Mouse (Mus musculus): ENCODE results near the gene Dgkg. TPM values are rescaled to one million over a fixed set of nuclear protein-coding genes. Genes with fewer than 3 reads are reported as not detected.

Dgkg gene
- polyA plus RNA-seq, 1 experiment from 2014 or later: 0.76 TPM

DNA sequence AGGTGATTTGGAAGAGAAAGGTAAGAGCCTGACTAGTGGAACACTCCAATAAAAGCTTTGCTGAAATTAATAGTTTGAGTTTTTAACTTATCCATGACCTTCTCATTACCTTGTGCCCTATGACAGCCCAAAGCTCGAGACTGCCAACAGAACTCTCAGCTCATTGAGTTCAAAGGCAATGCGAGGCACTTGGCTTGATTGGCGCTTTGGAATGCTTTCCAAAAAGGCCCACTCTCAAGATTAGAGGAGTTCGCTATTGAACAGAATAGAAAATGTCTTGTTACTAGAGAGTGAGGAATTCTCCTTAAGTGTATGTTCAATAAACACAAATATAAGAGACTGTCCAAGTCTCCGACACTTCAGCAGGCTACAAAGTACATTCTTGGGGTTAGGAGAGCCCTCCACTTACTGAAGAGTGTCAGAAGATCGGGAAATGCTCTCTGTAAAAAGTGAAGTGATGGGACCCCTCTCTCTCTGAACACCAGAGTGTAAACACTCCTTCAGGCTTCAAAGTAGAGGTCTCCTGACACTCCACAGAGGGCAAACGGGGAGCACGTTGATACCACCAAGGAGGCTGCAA, 120.3 kb downstream of the Dgkg start:
- WGBS: 85% methylated on average over 8 of the region's 8 CpGs
- Histone ChIP-seq H3K27ac (replicated peaks; ENCODE audit: low read depth, low read length) (no peak overlapping the region), H3K4me3 (replicated peaks; ENCODE audit: low read depth, low read length) (no peak overlapping the region), H3K27me3 (ENCODE audit: control insufficient read depth, insufficient read depth, low read length) (no peaks in the 10 kb centered on the region), H3K9me3 (ENCODE audit: control insufficient read depth, low read length) (no peaks in the 10 kb centered on the region), H3K4me1 (ENCODE audit: control insufficient read depth, insufficient read depth, low read length) (no peaks in the 10 kb centered on the region), H3K4me2 (ENCODE audit: low read length) (no peak overlapping the region), H3K9ac (replicated peaks; ENCODE audit: low read length) (no peak overlapping the region), H3K36me3 (ENCODE audit: control insufficient read depth, insufficient read depth, low read length) (no peaks in the 10 kb centered on the region)
- ATAC-seq (ENCODE audit: low FRiP score, low TSS enrichment): no peak
- DNase-seq: no peak

DNA sequence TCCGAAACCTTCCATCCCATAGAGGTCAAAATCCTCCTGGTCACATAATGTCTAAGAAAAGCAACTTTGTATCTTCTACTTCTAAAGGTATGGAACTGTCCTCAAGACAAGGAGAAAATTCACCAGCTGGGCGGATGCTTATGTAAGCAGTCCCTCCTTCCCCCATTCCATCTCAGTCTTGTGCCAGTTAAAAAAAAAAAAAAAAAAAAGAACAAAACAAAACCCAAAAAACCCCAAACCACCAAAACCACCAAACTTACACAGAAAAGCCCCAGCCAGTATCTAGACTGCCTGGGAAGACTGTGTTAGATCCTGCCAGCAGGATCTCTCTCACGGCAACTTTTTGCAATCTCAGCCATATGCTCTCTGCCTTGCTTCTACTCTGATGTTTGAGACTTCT, 123.9 kb downstream of the Dgkg start:
- Histone ChIP-seq H3K27me3 (ENCODE audit: control insufficient read depth, insufficient read depth, low read length) (no peaks in the 10 kb centered on the region), H3K9me3 (ENCODE audit: control insufficient read depth, low read length) (no peaks in the 10 kb centered on the region), H3K4me1 (ENCODE audit: control insufficient read depth, insufficient read depth, low read length) (no peaks in the 10 kb centered on the region), H3K9ac (replicated peaks; ENCODE audit: low read length) (no peak overlapping the region), H3K36me3 (ENCODE audit: control insufficient read depth, insufficient read depth, low read length) (no peaks in the 10 kb centered on the region), H3K4me3 (replicated peaks; ENCODE audit: low read depth, low read length) (no peak overlapping the region), H3K27ac (replicated peaks; ENCODE audit: low read depth, low read length) (no peak overlapping the region), H3K4me2 (ENCODE audit: low read length) (no peak overlapping the region)
- WGBS: 94% methylated on average over 3 of the region's 3 CpGs
- DNase-seq (no peak), ATAC-seq (ENCODE audit: low FRiP score, low TSS enrichment) (no peak)

DNA sequence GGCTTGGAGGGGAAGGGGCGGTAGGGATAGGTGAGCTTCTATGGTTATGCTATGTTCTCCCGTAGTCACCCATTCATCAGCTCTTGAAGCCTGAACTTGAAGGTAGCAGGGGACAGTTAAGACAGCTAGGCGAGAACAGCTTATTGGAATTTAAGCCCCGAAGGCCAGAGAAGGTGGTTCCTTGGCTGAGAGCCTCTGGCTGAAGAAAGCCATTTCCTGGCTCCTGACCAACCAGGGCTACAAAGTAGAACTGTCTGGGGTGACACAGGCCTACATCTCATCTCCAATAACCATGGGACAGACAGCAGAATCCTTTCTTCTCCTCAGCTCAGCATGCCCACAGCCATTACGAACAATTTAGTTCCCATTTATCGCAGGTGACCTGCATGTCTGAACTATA, 125.2 kb downstream of the Dgkg start:
- H3K4me3 ChIP-seq (replicated peaks; ENCODE audit: low read depth, low read length): no peak overlapping the region
- H3K27ac ChIP-seq (replicated peaks; ENCODE audit: low read depth, low read length): no peak overlapping the region
- DNase-seq (no peak), ATAC-seq (ENCODE audit: low FRiP score, low TSS enrichment) (no peak)
- no peak overlapping the region for H3K4me2 ChIP-seq (ENCODE audit: low read length)
- WGBS: 87% methylated on average over 6 of the region's 6 CpGs
- H3K36me3 ChIP-seq (ENCODE audit: control insufficient read depth, insufficient read depth, low read length): no peaks in the 10 kb centered on the region
- no peaks in the 10 kb centered on the region for H3K9me3 ChIP-seq (ENCODE audit: control insufficient read depth, low read length)
- H3K9ac ChIP-seq (replicated peaks; ENCODE audit: low read length): no peak overlapping the region
- no peaks in the 10 kb centered on the region for H3K27me3 ChIP-seq (ENCODE audit: control insufficient read depth, insufficient read depth, low read length)
- no peaks in the 10 kb centered on the region for H3K4me1 ChIP-seq (ENCODE audit: control insufficient read depth, insufficient read depth, low read length)

GRCm38 (mm10) chr16:22531041-22531440, 126.0 kb downstream of the Dgkg start:
- Histone ChIP-seq H3K9me3 (ENCODE audit: control insufficient read depth, low read length) (no peaks in the 10 kb centered on the region), H3K9ac (replicated peaks; ENCODE audit: low read length) (no peak overlapping the region), H3K36me3 (ENCODE audit: control insufficient read depth, insufficient read depth, low read length) (no peaks in the 10 kb centered on the region), H3K4me2 (ENCODE audit: low read length) (no peak overlapping the region), H3K4me1 (ENCODE audit: control insufficient read depth, insufficient read depth, low read length) (no peaks in the 10 kb centered on the region), H3K27ac (replicated peaks; ENCODE audit: low read depth, low read length) (no peak overlapping the region), H3K27me3 (ENCODE audit: control insufficient read depth, insufficient read depth, low read length) (no peaks in the 10 kb centered on the region), H3K4me3 (replicated peaks; ENCODE audit: low read depth, low read length) (no peak overlapping the region)
- WGBS: 84% methylated on average over 9 of the region's 9 CpGs
- no peak for DNase-seq
- no peak for ATAC-seq (ENCODE audit: low FRiP score, low TSS enrichment)

- 13% methylated on average over 5 of the region's 5 CpGs for WGBS
- no peak overlapping the region for H3K4me2 ChIP-seq (ENCODE audit: low read length)
- DNase-seq (no peak), ATAC-seq (ENCODE audit: low FRiP score, low TSS enrichment) (no peak)
- H3K27me3 ChIP-seq (ENCODE audit: control insufficient read depth, insufficient read depth, low read length): no peaks in the 10 kb centered on the region
- H3K9me3 ChIP-seq (ENCODE audit: control insufficient read depth, low read length): no peaks in the 10 kb centered on the region
- no peaks in the 10 kb centered on the region for H3K4me1 ChIP-seq (ENCODE audit: control insufficient read depth, insufficient read depth, low read length)
- no peaks in the 10 kb centered on the region for H3K36me3 ChIP-seq (ENCODE audit: control insufficient read depth, insufficient read depth, low read length)
- no peak overlapping the region for H3K4me3 ChIP-seq (replicated peaks; ENCODE audit: low read depth, low read length)
- H3K9ac ChIP-seq (replicated peaks; ENCODE audit: low read length): no peak overlapping the region
- H3K27ac ChIP-seq (replicated peaks; ENCODE audit: low read depth, low read length): no peak overlapping the region
These were observed 129.5 kb downstream of the Dgkg start for GRCm38 (mm10) chr16:22527499-22527939.

- 93% methylated on average over 4 of the region's 4 CpGs for WGBS
These were observed 130.6 kb downstream of the Dgkg start for GRCm38 (mm10) chr16:22526386-22526785.

GRCm38 (mm10) chr16:22517431-22518384, 139.3 kb downstream of the Dgkg start:
- no peaks in the 10 kb centered on the region for H3K9me3 ChIP-seq (ENCODE audit: control insufficient read depth, low read length)
- DNase-seq (peak; percentile 69), ATAC-seq (ENCODE audit: low FRiP score, low TSS enrichment) (peak; percentile 69; the same call in 1 of the 2 replicates)
- 8% methylated on average over 20 of the region's 20 CpGs for WGBS
- H3K9ac ChIP-seq (replicated peaks; ENCODE audit: low read length): no peak overlapping the region
- no peaks in the 10 kb centered on the region for H3K36me3 ChIP-seq (ENCODE audit: control insufficient read depth, insufficient read depth, low read length)
- no peak overlapping the region for H3K4me3 ChIP-seq (replicated peaks; ENCODE audit: low read depth, low read length)
- no peak overlapping the region for H3K4me2 ChIP-seq (ENCODE audit: low read length)
- H3K27me3 ChIP-seq (ENCODE audit: control insufficient read depth, insufficient read depth, low read length): no peaks in the 10 kb centered on the region
- H3K4me1 ChIP-seq (ENCODE audit: control insufficient read depth, insufficient read depth, low read length): peaks cover 13% of the 10 kb centered on the region
- H3K27ac ChIP-seq (replicated peaks; ENCODE audit: low read depth, low read length): no peak overlapping the region

More at GRCm38 (mm10) chr16:22526386-22526785, 130.6 kb downstream of the Dgkg start:
- no peak overlapping the region for H3K4me3 ChIP-seq (replicated peaks; ENCODE audit: low read depth, low read length)
- H3K4me1 ChIP-seq (ENCODE audit: control insufficient read depth, insufficient read depth, low read length): no peaks in the 10 kb centered on the region
- no peaks in the 10 kb centered on the region for H3K27me3 ChIP-seq (ENCODE audit: control insufficient read depth, insufficient read depth, low read length)
- ATAC-seq (ENCODE audit: low FRiP score, low TSS enrichment) (no peak), DNase-seq (no peak)
- H3K9ac ChIP-seq (replicated peaks; ENCODE audit: low read length): no peak overlapping the region
- H3K4me2 ChIP-seq (ENCODE audit: low read length): no peak overlapping the region
- H3K36me3 ChIP-seq (ENCODE audit: control insufficient read depth, insufficient read depth, low read length): no peaks in the 10 kb centered on the region
- H3K27ac ChIP-seq (replicated peaks; ENCODE audit: low read depth, low read length): no peak overlapping the region
- H3K9me3 ChIP-seq (ENCODE audit: control insufficient read depth, low read length): no peaks in the 10 kb centered on the region

DNA sequence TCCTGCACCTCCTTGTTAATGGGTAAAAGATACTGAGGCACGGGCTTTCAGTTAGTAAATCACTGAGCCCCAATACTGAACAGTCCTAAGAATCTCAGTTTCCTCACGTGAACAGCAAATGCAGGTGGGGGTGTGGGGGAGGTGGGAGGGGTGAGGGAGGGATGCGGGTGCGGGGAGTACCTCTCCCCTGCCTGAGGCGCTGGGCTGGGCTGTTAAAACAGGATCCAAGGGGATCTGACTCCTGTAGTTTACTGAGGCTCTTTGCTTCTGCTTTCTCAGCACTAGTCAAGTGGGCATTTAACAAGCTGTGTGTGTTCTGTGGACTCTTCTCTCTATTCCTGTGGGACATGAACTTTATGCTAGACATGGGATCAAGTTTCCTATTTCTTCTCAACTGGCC, 141.5 kb downstream of the Dgkg start:
- H3K4me3 ChIP-seq (replicated peaks; ENCODE audit: low read depth, low read length): no peak overlapping the region
- 50% methylated on average over 5 of the region's 5 CpGs for WGBS
- no peak for DNase-seq
- no peaks in the 10 kb centered on the region for H3K9me3 ChIP-seq (ENCODE audit: control insufficient read depth, low read length)
- no peak overlapping the region for H3K4me2 ChIP-seq (ENCODE audit: low read length)
- no peaks in the 10 kb centered on the region for H3K27me3 ChIP-seq (ENCODE audit: control insufficient read depth, insufficient read depth, low read length)
- H3K4me1 ChIP-seq (ENCODE audit: control insufficient read depth, insufficient read depth, low read length): peaks cover 13% of the 10 kb centered on the region
- no peak overlapping the region for H3K9ac ChIP-seq (replicated peaks; ENCODE audit: low read length)
- no peak for ATAC-seq (ENCODE audit: low FRiP score, low TSS enrichment)
- H3K27ac ChIP-seq (replicated peaks; ENCODE audit: low read depth, low read length): no peak overlapping the region
- H3K36me3 ChIP-seq (ENCODE audit: control insufficient read depth, insufficient read depth, low read length): no peaks in the 10 kb centered on the region
